Comparison of ENCODE assay signal across 19 mouse cellular contexts in genomic region chr5:101000436-101000835, GRCm38 (mm10).
DNase-seq lines count a peak whose midpoint lies in the region; ATAC-seq lines count a peak whose summit lies in the region.
"Had no signal": no experiment of that assay in that cellular context is flagged by ENCODE, and none has a peak within 500 bp of the region (broad histone marks: within the 10 kb centered on the region; RNA-seq: fewer than 3 reads in every experiment).

No protein-coding gene starts in this region.

- no peak for ATAC-seq in midbrain, embryonic 11.5 days (ENCODE audit: low FRiP score)
- ATAC-seq in midbrain, embryonic 15.5 days (replicated peaks): no peak
- ATAC-seq: activated CD4-positive, CD25-positive, alpha-beta regulatory T cell, adult 4 months; CD4-positive, CD25-positive, alpha-beta regulatory T cell, adult 4 months; Patski had no signal

- H3K36me3 ChIP-seq in midbrain, embryonic 11.5 days (ENCODE audit: control insufficient read depth, insufficient read depth, low read length): no peaks in the 10 kb centered on the region
- H3K36me3 ChIP-seq in midbrain, embryonic 15.5 days (replicated peaks): no peaks in the 10 kb centered on the region
- H3K36me3 ChIP-seq: G1E had no signal

- H3K4me1 ChIP-seq in midbrain, embryonic 11.5 days (ENCODE audit: control insufficient read depth, insufficient read depth, low read length): no peaks in the 10 kb centered on the region
- no peaks in the 10 kb centered on the region for H3K4me1 ChIP-seq in midbrain, embryonic 15.5 days

- peak; percentile 58 for DNase-seq in heart, adult 11 months
- DNase-seq in heart, postnatal 36 days: no peak
- DNase-seq in midbrain, embryonic 11.5 days (ENCODE audit: low spot score, missing footprints): peak; percentile 62
- DNase-seq: adrenal gland, adult 2 months; adrenal gland, adult 8-10 months; adrenal gland, postnatal 10 days; adrenal gland, postnatal 14 days; adrenal gland, postnatal 25 days; adrenal gland, postnatal 36 days; B cell, adult 2 months; cerebellum, adult 11 months; cerebellum, adult 11-12 months; cerebellum, adult 18-20 months had no signal

- H3K27me3 ChIP-seq in midbrain, embryonic 11.5 days (ENCODE audit: control insufficient read depth, insufficient read depth, low read length): no peaks in the 10 kb centered on the region
- no peaks in the 10 kb centered on the region for H3K27me3 ChIP-seq in midbrain, embryonic 15.5 days (replicated peaks)
- H3K27me3 ChIP-seq: CH12.LX had no signal

- no peak overlapping the region for H3K4me2 ChIP-seq in midbrain, embryonic 11.5 days
- no peak overlapping the region for H3K4me2 ChIP-seq in midbrain, embryonic 15.5 days

- 90% methylated on average over 6 of the region's 6 CpGs for WGBS in midbrain, embryonic 11.5 days
- 92% methylated on average over 6 of the region's 6 CpGs for WGBS in midbrain, embryonic 15.5 days

- H3K4me3 ChIP-seq in midbrain, embryonic 11.5 days (ENCODE audit: low read depth, low read length): no peak overlapping the region
- no peak overlapping the region for H3K4me3 ChIP-seq in midbrain, embryonic 15.5 days

- intact Hi-C loops in heart, postnatal 36 days (cut with DNase I): no loop called here

- H3K27ac ChIP-seq in midbrain, embryonic 11.5 days (ENCODE audit: low read depth, low read length): no peak overlapping the region
- no peak overlapping the region for H3K27ac ChIP-seq in midbrain, embryonic 15.5 days

- H3K9ac ChIP-seq in midbrain, embryonic 11.5 days (ENCODE audit: low read length): no peak overlapping the region
- H3K9ac ChIP-seq in midbrain, embryonic 15.5 days: no peak overlapping the region

- no peaks in the 10 kb centered on the region for H3K9me3 ChIP-seq in midbrain, embryonic 11.5 days (ENCODE audit: control insufficient read depth, low read length)
- no peaks in the 10 kb centered on the region for H3K9me3 ChIP-seq in midbrain, embryonic 15.5 days

Comparison
In these comparisons a context has a peak if more than half of its experiments do, and no peak if none do; other contexts are left out.
1. DNase-seq: peak in heart, adult 11 months (single experiment) and midbrain, embryonic 11.5 days (single experiment); none in heart, postnatal 36 days (0 of 2).